Mouse (Mus musculus): Measurements from ENCODE around the gene Chic2.

Gene Chic2

GRCm38 (mm10) chr5:75044310-75044904, at the start of gene Chic2:
Gene Chic2 (minus strand): TSS chr5:75044774.
- in situ Hi-C loops (cut with MboI, MseI), result loop anchor here (25.0 kb wide), 1 partner anchor 957 kb away; no protein-coding TSS in a partner anchor

- in situ Hi-C loops (cut with MboI, MseI), result no loop called here
Observed at GRCm38 (mm10) chr5:75085906-75086305, 41.3 kb upstream of the Chic2 start.

- in situ Hi-C loops (cut with MboI, MseI), result no loop called here
Observed at GRCm38 (mm10) chr5:75085521-75085875, 40.9 kb upstream of the Chic2 start.

- in situ Hi-C loops (cut with MboI, MseI), result no loop called here
Observed at GRCm38 (mm10) chr5:75084871-75085520, 40.4 kb upstream of the Chic2 start.

GRCm38 (mm10) chr5:75084393-75084870, 39.9 kb upstream of the Chic2 start:
- in situ Hi-C loops (cut with MboI, MseI), result no loop called here

- in situ Hi-C loops (cut with MboI, MseI), result no loop called here
Observed at GRCm38 (mm10) chr5:75083591-75084392, 39.2 kb upstream of the Chic2 start.

- in situ Hi-C loops (cut with MboI, MseI), result no loop called here
Observed at GRCm38 (mm10) chr5:75083061-75083460, 38.5 kb upstream of the Chic2 start.

GRCm38 (mm10) chr5:75082439-75082838, 37.9 kb upstream of the Chic2 start:
- in situ Hi-C loops (cut with MboI, MseI), result no loop called here

GRCm38 (mm10) chr5:75079564-75079963, 35.0 kb upstream of the Chic2 start:
- in situ Hi-C loops (cut with MboI, MseI), result no loop called here

- in situ Hi-C loops (cut with MboI, MseI), result no loop called here
Observed at GRCm38 (mm10) chr5:75077051-75077380, 32.4 kb upstream of the Chic2 start.

- in situ Hi-C loops (cut with MboI, MseI), result no loop called here
Observed at GRCm38 (mm10) chr5:75076326-75077050, 31.9 kb upstream of the Chic2 start.

GRCm38 (mm10) chr5:75075383-75075941, 30.9 kb upstream of the Chic2 start, which contains the start of gene Gsx2:
Gene Gsx2 (plus strand): TSS chr5:75075601.
- in situ Hi-C loops (cut with MboI, MseI), result no loop called here

GRCm38 (mm10) chr5:75074537-75075382, 30.2 kb upstream of the Chic2 start:
- in situ Hi-C loops (cut with MboI, MseI), result no loop called here

- in situ Hi-C loops (cut with MboI, MseI), result no loop called here
Observed at GRCm38 (mm10) chr5:75074132-75074531, 29.6 kb upstream of the Chic2 start.

- in situ Hi-C loops (cut with MboI, MseI), result no loop called here
Observed at GRCm38 (mm10) chr5:75073684-75074083, 29.1 kb upstream of the Chic2 start.

GRCm38 (mm10) chr5:75073167-75073566, 28.6 kb upstream of the Chic2 start:
- in situ Hi-C loops (cut with MboI, MseI), result no loop called here

- in situ Hi-C loops (cut with MboI, MseI), result no loop called here
Observed at GRCm38 (mm10) chr5:75072532-75072931, 28.0 kb upstream of the Chic2 start.

GRCm38 (mm10) chr5:75071951-75072350, 27.4 kb upstream of the Chic2 start:
- in situ Hi-C loops (cut with MboI, MseI), result no loop called here

GRCm38 (mm10) chr5:75070656-75071375, 26.2 kb upstream of the Chic2 start:
- in situ Hi-C loops (cut with MboI, MseI), result no loop called here

GRCm38 (mm10) chr5:75070132-75070531, 25.6 kb upstream of the Chic2 start:
- in situ Hi-C loops (cut with MboI, MseI), result no loop called here

Measured in T-helper 2 cell (primary cell).